Mouse (Mus musculus): Measurements from ENCODE around the gene Adgrf5.

GRCm38 (mm10) chr17:43431692-43432091 is 71.4 kb downstream of the Adgrf5 start:
- no peak for TF ChIP-seq CTCF (IDR thresholded peaks at IDR 0.05; ENCODE audit: borderline replicate concordance, insufficient read depth, low read length)
- TF ChIP-seq POLR2A (IDR thresholded peaks at IDR 0.05; ENCODE audit: low read depth, low read length), result no peak

Data from embryonic fibroblast, embryonic 13.5 days (primary cell).